In the genomic region with DNA sequence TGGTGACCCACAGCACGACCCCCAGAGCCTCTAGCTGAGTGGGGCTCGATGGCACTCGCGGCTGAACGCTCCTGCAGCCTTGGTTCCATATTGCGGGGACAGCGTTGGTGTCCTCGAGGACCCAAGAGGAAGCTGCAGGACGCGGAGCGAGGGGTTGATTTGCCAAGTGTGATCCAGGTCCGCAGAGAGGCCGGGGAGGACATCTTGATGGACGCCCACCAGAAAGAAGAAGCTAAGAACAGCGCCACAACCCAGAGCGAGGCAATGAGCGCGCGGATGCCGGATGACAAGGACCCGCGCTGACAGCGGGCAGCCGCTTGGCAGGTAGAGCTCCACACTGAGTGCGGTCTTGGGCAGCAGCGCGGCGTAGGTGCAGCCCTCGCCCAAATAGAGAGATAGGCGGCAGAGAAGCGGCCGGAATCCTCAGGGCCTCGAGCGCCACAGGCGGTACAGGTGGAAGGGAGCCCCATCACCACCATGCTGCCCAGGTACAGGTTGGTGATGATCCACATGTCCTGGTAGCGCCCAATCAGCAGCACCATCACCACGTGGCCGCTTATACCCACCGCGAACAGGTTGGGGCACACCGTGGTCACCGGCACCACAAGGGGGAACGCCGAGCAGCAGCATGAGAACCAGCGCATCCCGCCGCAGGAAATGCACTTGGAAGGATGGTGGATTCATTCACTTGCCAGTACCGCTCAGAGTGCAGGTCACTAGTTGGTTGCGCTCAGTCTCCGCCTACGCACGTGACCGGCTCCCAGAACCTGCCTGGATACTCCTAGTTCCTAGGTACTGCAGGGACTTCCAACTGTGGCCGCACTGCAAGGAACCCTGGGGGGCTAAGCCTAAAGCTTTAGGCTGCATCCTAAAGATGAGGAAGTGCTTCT, we compare ENCODE assay signal across 8 mouse cellular contexts. TPM values are rescaled to one million over a fixed set of nuclear protein-coding genes. Genes with fewer than 3 reads are reported as not detected.
DNase-seq lines count a peak whose midpoint lies in the region; ATAC-seq and TF ChIP-seq lines count a peak whose summit lies in the region.

No protein-coding gene starts in this region.

- peaks cover 9% of the 10 kb centered on the region; the same call in 1 of the 2 replicates for H3K4me1 ChIP-seq in forebrain, embryonic 12.5 days
- H3K4me1 ChIP-seq in kidney, postnatal 0 days (replicated peaks; ENCODE audit: insufficient read depth, low read length) = peaks cover 4% of the 10 kb centered on the region; the same call in 1 of the 2 replicates
- no peaks in the 10 kb centered on the region for H3K4me1 ChIP-seq in midbrain, embryonic 14.5 days (ENCODE audit: control insufficient read depth, insufficient read depth, low read length)

- H3K36me3 ChIP-seq in forebrain, embryonic 12.5 days (replicated peaks) = 0 out of 2 replicates have a peak, but pooled peaks cover 4% of the 10 kb centered on the region
- H3K36me3 ChIP-seq in kidney, postnatal 0 days (ENCODE audit: insufficient read depth, low read length) = no peaks in the 10 kb centered on the region
- no peaks in the 10 kb centered on the region for H3K36me3 ChIP-seq in midbrain, embryonic 14.5 days (ENCODE audit: control insufficient read depth, insufficient read depth, low read length)

- peaks cover 38% of the 10 kb centered on the region for H3K27me3 ChIP-seq in forebrain, embryonic 12.5 days
- H3K27me3 ChIP-seq in kidney, postnatal 0 days (ENCODE audit: insufficient read depth, low read length) = peaks cover 7% of the 10 kb centered on the region; the same call in 1 of the 2 replicates
- H3K27me3 ChIP-seq in midbrain, embryonic 14.5 days (ENCODE audit: control insufficient read depth, insufficient read depth, low read length) = peaks cover 22% of the 10 kb centered on the region; the same call in 1 of the 2 replicates

- H3K4me2 ChIP-seq in forebrain, embryonic 12.5 days = peak overlapping the region; percentile 91
- H3K4me2 ChIP-seq in kidney, postnatal 0 days (ENCODE audit: low read length) = peak overlapping the region; percentile 59
- peak overlapping the region; percentile 90 for H3K4me2 ChIP-seq in midbrain, embryonic 14.5 days (ENCODE audit: low read length)

- TF ChIP-seq CTCF in brain, embryonic 14.5 days (IDR thresholded peaks at IDR 0.05; ENCODE audit: borderline replicate concordance, extremely low read depth, insufficient read depth, insufficient read length) = no peak
- TF ChIP-seq CTCF in kidney, postnatal 0 days (IDR thresholded peaks at IDR 0.05; ENCODE audit: low read depth) = no peak

- peak overlapping the region; percentile 48 for H3K4me3 ChIP-seq in forebrain, embryonic 12.5 days (replicated peaks)
- H3K4me3 ChIP-seq in kidney, postnatal 0 days (replicated peaks; ENCODE audit: low read depth, low read length) = peak overlapping the region; percentile 32
- H3K4me3 ChIP-seq in midbrain, embryonic 14.5 days (replicated peaks; ENCODE audit: low read depth, low read length) = peak overlapping the region; percentile 49

- no peak overlapping the region for H3K27ac ChIP-seq in forebrain, embryonic 12.5 days
- no peak overlapping the region for H3K27ac ChIP-seq in kidney, postnatal 0 days
- no peak overlapping the region for H3K27ac ChIP-seq in midbrain, embryonic 14.5 days (replicated peaks; ENCODE audit: low read depth, low read length)

- peak overlapping the region; percentile 53 for H3K9ac ChIP-seq in forebrain, embryonic 12.5 days
- no peak overlapping the region; the same call in 1 of the 2 replicates for H3K9ac ChIP-seq in kidney, postnatal 0 days (ENCODE audit: low read depth, low read length)
- peak overlapping the region; percentile 41 for H3K9ac ChIP-seq in midbrain, embryonic 14.5 days (replicated peaks; ENCODE audit: low read length)

- H3K9me3 ChIP-seq in forebrain, embryonic 12.5 days = no peaks in the 10 kb centered on the region
- H3K9me3 ChIP-seq in kidney, postnatal 0 days (replicated peaks; ENCODE audit: low read length) = no peaks in the 10 kb centered on the region
- H3K9me3 ChIP-seq in midbrain, embryonic 14.5 days (ENCODE audit: control insufficient read depth, low read length) = no peaks in the 10 kb centered on the region

- DNase-seq in left cerebral cortex, postnatal 14 days (ENCODE audit: low spot score in 2 of 2) = peak; percentile 9 to 33
- no peak for DNase-seq in left cerebral cortex, adult 9 months (ENCODE audit: low spot score in 2 of 2)
- DNase-seq in brain, embryonic 14.5 days (ENCODE audit: low read depth) = peak; percentile 71
- DNase-seq in kidney, postnatal 0 days (ENCODE audit: low spot score) = peak; percentile 37
- peak; percentile 69 for DNase-seq in midbrain, embryonic 14.5 days
- DNase-seq in layer of hippocampus, postnatal 14 days (ENCODE audit: low spot score in 2 of 2) = no peak

- intact Hi-C loops in left cerebral cortex, postnatal 14 days (cut with DNase I) = no loop called here

- peak; percentile 87 for ATAC-seq in forebrain, embryonic 12.5 days (ENCODE audit: low FRiP score)
- peak; percentile 40; the same call in 1 of the 2 replicates for ATAC-seq in kidney, postnatal 0 days (replicated peaks; ENCODE audit: low FRiP score, low read depth)
- ATAC-seq in midbrain, embryonic 14.5 days (ENCODE audit: low FRiP score, low TSS enrichment) = peak; percentile 83
- no peak for ATAC-seq in erythroblast, adult 5-6 weeks (replicated peaks; ENCODE audit: low FRiP score, poor library complexity, severe bottlenecking)

- WGBS in forebrain, embryonic 12.5 days = 3% methylated on average over 54 of the region's 54 CpGs
- 2% methylated on average over 54 of the region's 54 CpGs for WGBS in kidney, postnatal 0 days
- 3% methylated on average over 54 of the region's 54 CpGs for WGBS in midbrain, embryonic 14.5 days

- TF ChIP-seq POLR2A in brain, embryonic 14.5 days (IDR thresholded peaks at IDR 0.05; ENCODE audit: borderline replicate concordance, extremely low read depth, insufficient read depth, insufficient read length, poor library complexity, severe bottlenecking) = no peak

RNA-seq across cellular contexts. Expression of gene Gm9195, which starts 40.6 kb away (rescaled TPM):
- total RNA-seq in left cerebral cortex, postnatal 14 days (2021) = not detected
- polyA plus RNA-seq in brain, embryonic 14.5 days (2012; rRNA removed) = not detected in 2 replicates
- polyA plus RNA-seq in forebrain, embryonic 12.5 days (2016; fragmentation: Nextera tagmentation; extraction: Ambion mirVana) = not detected in 2 replicates
- not detected in 2 replicates for polyA plus RNA-seq in kidney, postnatal 0 days (2015; fragmentation: Nextera tagmentation; extraction: Ambion mirVana)
- not detected in 2 replicates for polyA plus RNA-seq in midbrain, embryonic 14.5 days (2014; fragmentation: Nextera tagmentation; extraction: Ambion mirVana)
- total RNA-seq in layer of hippocampus, postnatal 14 days (2021) = not detected
- total RNA-seq in erythroblast, adult 5-6 weeks (2015; ENCODE audit: low replicate concordance) = not detected in 2 replicates
- total RNA-seq in erythroblast, adult 5-6 weeks (2017; ENCODE audit: low replicate concordance) = not detected in 2 replicates

Comparison
In these comparisons a context has a peak if more than half of its experiments do, and no peak if none do; other contexts are left out.
1. DNase-seq: peak in left cerebral cortex, postnatal 14 days (2 of 2), brain, embryonic 14.5 days (single experiment), kidney, postnatal 0 days (single experiment) and midbrain, embryonic 14.5 days (single experiment); none in left cerebral cortex, adult 9 months (0 of 2) and layer of hippocampus, postnatal 14 days (0 of 2).
2. Peak in every context shown above with its lines, with median percentiles within 50 percentile points of each other: H3K4me2 ChIP-seq and H3K4me3 ChIP-seq.